Mouse (Mus musculus) gastrocnemius, postnatal 36 days (tissue): ENCODE data around the gene Hist1h4j. TPM values are rescaled to one million over a fixed set of nuclear protein-coding genes. Genes with fewer than 3 reads are reported as not detected.
"Not testable (repeated sequence)": the region's sequence is repeated elsewhere in the genome, so short reads cannot be mapped to it uniquely, and the experiment has no call there.

Experiments
- DNase-seq, 2 experiments: peaks; one replicate each; pipeline ENCODE4 v3.0.0; 2022
- intact Hi-C: fragments of 180-260 bp; cut with DNase I; formaldehyde crosslinking; loops from one replicate; pipeline ENCODE4 v1.15.1; 2025
- long read RNA-seq, 2 experiments: library from polyadenylated mRNA; stranded (forward); transcript quantifications; one replicate each; pipeline ENCODE4 v2.0.0; 2021
- total RNA-seq, 2 experiments: library from RNA; stranded (reverse); gene quantifications; 2 replicates each; pipeline ENCODE4 v1.2.3; 2021

The Hist1h4j gene
- 1 to 10 TPM; 2.0 to 3.2 TPM for total RNA-seq
- long read RNA-seq, experiment 1: 0 reads
- long read RNA-seq, experiment 2: 0 reads

DNA sequence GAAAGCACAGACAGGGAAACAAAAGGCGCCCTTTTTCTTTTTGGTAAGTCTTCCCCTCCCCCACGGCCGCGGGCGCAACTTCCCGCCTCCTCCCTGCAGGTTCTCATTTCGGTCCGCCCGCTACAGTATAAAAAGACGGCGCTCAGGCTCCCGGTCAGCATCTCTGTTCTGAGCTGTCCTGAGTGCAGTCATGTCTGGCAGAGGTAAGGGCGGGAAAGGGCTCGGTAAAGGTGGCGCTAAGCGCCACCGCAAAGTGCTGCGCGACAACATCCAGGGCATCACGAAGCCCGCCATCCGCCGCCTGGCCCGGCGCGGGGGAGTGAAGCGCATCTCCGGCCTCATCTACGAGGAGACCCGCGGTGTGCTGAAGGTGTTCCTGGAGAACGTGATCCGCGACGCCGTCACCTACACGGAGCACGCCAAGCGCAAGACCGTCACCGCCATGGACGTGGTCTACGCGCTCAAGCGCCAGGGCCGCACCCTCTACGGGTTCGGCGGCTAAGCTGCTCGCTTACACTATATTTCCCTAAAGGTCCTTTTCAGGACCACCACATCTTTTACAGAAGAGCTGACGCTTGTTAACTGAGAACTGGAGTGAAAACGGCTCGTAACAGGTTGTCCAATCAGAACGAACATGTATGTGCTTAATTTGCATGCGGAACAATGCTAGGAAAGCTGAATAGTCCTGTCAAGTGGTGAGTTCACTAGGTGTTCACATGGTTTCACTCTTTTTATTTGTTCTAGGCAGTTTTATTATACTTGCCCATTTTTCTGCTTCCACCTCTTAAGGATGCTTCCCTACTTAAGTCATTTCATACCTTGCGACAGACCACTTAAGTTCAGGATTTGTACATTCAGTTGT lies at the start of gene Hist1h4j:
Gene Hist1h4j, plus strand, starts transcription at position 159 of the 862 bp plus-strand sequence.
- peak in 1 of 2 experiments; percentile 39 for DNase-seq
- intact Hi-C loops: loop anchor here (2.0 to 10.0 kb wide), 3 partner anchors 16 to 1950 kb away; partner anchors contain the start of genes Hist1h2ac, Hist1h2bc and Hist1h4k

DNA sequence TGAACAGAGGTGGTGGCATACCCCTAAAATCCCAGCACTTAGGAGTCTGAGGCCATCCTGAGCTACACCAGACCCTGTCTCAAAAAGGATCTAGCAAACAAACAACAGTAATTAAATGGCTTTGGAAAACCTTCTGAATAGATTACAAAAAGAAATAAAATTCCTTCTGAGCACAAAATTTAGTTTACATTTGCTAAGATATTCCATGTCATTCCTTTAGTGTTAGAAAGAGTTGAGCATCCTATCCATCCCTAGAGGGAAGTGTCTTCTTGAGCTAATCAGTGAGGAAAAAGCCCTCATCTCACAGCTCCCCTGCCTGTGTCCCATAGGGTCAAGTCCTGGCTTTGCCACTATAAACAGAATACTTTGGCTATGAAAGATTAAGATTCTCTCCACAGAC lies 37.1 kb upstream of the Hist1h4j start, which contains the start of gene Olfr1359:
Gene Olfr1359, plus strand, starts transcription at position 301 of the 400 bp plus-strand sequence.
- no peak for DNase-seq
- intact Hi-C loops: no loop called here

DNA sequence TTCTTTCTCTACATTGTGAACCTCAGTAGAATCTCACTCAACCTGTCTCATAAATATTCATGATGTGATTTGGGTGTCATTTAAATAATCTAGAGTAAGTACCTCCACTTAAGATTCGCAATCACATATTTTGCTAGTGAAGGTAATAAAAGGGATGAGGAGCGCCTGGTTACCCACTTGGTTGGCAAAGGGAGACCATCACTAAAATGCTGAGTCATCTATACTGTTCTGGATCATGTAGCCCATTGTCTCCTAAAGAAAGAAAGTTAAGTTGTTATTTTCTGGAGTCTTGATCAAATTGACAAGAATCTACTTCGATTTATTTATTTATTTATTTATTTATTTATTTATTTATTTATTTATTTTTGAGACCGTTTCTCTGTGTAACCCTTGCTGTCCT lies 28.2 kb upstream of the Hist1h4j start:
- intact Hi-C loops: no loop called here
- no peak for DNase-seq

DNA sequence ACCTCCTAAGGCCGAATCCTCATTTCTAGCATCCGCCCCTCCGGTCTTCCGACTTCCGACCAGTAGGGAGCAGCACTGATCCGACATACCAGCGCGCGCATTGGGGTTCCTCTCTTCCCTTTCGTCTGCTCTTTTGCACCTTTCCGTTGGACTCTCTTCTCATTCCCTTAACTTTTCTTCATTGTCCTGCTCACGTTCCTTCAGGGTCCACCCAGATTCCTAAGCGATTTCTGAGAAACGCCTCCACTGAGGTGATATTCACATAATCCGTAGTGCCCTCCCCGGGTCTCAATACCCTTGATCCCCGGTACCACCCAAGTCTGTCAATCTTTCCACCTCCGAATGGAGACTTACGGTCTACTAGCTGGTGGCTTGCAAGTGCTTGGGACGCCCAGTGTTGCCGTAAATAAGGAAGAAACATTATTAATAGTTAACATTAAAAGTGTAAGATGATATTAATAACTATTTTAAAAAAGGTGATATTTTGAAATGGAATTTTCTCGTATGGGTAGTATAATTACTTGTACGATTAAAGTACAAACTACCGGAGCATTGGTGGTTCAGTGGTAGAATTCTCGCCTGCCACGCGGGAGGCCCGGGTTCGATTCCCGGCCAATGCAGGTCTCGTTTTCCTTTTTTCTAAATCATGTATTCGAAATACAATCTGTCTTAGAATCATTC lies 24.7 kb upstream of the Hist1h4j start:
- peak; percentile 78 to 82 for DNase-seq
- intact Hi-C loops: loop anchor here (5.0 to 10.0 kb wide), 6 partner anchors 75 to 1875 kb away; partner anchors contain the start of genes Abt1, Hist1h1b, Hist1h2an and Hist1h2bp

DNA sequence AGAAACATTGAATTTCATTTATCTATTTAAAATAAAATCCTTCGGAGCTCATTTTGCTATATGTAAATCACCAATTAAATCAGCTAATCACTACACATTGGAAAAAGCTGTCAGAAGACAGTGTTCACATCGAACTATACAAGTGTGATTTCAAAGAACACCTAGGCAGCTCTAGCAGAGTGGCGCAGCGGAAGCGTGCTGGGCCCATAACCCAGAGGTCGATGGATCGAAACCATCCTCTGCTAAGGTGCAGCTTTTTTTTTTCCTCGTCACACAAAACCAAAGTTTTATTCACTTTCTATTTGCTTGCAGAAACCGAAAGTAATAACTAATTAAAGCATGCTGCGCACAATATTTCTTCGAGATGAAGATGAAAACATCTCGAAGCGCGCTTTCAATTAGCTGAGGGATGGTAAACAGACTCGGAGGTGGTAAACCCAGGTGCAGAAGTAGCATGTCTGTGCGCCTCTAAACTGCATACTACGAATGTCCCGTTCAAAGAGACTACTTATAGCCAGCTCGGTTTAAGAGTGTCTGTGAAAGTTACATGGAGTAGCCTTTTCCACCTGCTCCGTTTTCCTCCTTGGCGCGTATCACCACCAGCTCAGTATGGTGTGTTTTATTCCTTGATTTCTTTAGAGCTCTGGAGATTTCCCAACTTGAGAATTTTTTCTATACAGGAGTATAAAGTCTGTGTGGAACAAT lies 23.9 kb upstream of the Hist1h4j start:
- peak; percentile 54 to 58 for DNase-seq
- intact Hi-C loops: loop anchor here (5.0 to 10.0 kb wide), 6 partner anchors 74 to 1874 kb away; partner anchors contain the start of genes Abt1, Hist1h1b, Hist1h2an and Hist1h2bp

DNA sequence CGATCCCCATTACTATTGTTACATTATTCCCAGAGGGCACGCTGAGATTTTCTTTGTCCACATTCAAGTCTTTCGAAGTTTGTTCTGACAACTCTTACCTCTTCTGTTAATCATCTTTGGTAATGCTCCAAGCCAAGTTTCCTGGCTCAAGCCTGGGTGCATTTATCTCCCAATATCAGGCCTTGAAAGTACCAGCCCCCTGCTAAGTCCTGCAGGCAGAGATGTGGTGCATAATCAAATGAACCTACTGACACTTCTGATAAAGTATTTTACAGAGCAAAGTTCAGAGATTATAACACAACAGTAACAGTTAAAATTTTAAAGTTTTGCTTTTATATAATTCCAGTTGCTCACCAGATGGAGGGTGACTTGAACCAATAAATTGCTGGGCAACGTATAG lies 23.2 kb upstream of the Hist1h4j start:
- DNase-seq: no peak
- intact Hi-C loops: loop anchor here (5.0 to 10.0 kb wide), 6 partner anchors 73 to 1873 kb away; partner anchors contain the start of genes Abt1, Hist1h1b, Hist1h2an and Hist1h2bp

DNA sequence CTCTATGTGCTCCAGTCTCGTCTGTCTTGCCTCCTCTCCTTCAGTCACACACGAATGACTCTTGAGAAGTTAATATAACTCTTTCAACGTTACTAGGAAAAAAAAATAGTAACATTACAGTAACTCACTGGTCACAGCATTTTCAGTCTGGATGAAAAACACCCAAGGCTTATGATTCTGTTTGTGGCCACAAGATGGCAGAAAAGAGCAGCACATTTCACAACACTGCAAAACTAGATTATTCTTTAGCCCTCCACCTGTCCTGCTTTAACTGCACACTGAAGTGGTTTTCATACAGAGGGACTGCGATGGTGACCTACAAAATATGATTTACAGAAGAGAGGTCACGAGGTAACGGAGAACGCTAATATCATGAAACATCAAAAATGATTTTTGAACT lies 20.1 kb upstream of the Hist1h4j start:
- intact Hi-C loops: loop anchor here (5.0 to 10.0 kb wide), 6 partner anchors 70 to 1870 kb away; partner anchors contain the start of genes Abt1, Hist1h1b, Hist1h2an and Hist1h2bp
- peak in 1 of 2 experiments; percentile 21 for DNase-seq

DNA sequence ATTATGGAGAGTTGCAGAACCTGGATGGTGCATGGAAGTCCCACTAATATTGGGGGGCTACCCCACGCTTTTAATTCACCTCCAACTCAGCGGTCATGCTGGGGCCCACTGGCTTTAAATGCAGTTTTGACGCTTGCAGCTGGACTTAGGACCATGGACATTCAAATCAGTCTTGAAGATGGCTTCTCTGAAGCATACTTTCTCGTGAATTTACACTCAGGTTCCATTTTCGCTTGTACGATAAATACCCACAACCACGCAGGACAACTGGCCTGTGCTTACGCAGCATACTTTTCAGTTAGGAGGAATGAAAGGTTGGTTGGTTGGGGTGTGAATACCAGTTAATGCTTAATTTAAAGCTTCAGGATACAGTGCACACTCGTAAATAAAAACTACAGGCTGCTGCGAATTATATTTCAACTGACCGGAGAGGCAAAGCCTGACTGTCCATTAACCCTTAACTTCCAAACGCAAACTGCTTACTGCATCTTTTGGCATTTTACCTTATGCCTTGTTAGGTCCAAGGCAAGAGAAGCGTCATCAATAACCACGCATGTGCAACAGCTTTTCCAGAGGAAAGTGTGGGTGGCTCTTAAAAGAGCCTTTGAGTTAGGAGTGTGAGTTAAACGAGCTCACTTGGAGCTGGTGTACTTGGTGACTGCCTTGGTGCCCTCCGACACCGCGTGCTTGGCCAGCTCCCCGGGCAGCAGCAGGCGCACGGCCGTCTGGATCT lies 19.6 kb upstream of the Hist1h4j start:
- DNase-seq: no peak
- intact Hi-C loops: loop anchor here (10.0 kb wide), 4 partner anchors 70 to 1870 kb away; partner anchors contain the start of genes Abt1, Hist1h1b, Hist1h2an and Hist1h2bp

DNA sequence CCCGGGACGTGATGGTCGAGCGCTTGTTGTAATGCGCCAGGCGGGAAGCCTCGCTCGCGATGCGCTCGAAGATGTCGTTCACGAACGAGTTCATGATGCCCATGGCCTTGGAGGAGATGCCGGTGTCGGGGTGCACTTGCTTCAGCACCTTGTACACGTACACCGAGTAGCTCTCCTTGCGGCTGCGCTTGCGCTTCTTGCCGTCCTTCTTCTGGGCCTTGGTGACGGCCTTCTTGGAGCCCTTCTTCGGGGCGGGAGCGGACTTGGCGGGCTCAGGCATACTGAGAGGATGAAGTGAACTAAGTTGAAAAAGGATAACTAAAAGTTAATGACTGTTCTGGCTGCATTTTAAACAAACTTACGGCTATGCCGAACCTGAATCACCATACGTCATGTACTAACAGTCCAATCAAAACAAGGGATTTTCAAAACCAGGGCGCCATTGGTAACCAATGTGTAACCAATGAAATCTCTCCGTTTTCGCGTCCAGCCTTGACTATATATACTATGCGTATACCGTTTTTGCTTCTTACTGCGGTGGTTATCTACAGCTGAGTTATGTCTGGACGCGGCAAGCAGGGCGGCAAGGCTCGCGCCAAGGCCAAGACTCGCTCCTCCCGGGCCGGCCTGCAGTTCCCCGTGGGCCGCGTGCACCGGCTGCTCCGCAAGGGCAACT lies 18.9 kb upstream of the Hist1h4j start, which contains the start of the genes Hist1h2bl and Hist1h2ai:
Gene Hist1h2bl, minus strand, starts transcription at position 280 of the 676 bp plus-strand sequence.
Gene Hist1h2ai, plus strand, starts transcription at position 559 of the 676 bp plus-strand sequence.
- peak; percentile 44 to 45 for DNase-seq
- intact Hi-C loops: loop anchor here (10.0 kb wide), 4 partner anchors 69 to 1869 kb away; partner anchors contain the start of genes Abt1, Hist1h1b, Hist1h2an and Hist1h2bp

DNA sequence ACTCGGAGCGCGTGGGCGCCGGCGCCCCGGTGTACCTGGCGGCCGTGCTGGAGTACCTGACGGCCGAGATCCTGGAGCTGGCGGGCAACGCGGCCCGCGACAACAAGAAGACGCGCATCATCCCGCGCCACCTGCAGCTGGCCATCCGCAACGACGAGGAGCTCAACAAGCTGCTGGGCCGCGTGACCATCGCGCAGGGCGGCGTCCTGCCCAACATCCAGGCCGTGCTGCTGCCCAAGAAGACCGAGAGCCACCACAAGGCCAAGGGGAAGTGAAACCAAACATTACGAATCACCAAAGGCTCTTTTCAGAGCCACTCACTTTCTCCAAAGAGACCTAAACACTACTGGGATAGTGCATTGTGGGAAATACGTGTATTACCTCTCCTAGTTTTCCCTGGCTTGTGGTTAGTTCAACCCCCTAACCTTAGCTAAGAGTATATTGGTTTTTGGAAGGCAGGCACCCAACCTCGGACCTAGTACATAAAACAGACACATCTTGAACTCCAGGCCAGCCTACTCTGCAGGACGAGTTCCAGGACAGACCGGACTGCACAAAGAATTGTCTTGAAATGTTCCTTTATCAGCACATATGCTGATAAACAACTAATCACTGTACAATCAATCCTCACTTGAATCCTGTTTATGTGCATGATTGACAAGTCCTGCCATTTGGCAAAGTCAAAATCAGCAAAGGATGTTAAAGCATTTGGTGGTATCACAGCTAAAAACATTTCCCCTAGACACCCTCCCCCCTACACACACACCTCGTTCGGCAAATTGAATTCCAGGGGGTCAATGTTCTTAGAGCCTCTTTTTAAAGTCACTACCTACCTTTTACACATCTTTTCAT lies 18.1 kb upstream of the Hist1h4j start:
- DNase-seq: not testable (repeated sequence)
- intact Hi-C loops: loop anchor here (10.0 kb wide), 4 partner anchors 68 to 1868 kb away; partner anchors contain the start of genes Abt1, Hist1h1b, Hist1h2an and Hist1h2bp

DNA sequence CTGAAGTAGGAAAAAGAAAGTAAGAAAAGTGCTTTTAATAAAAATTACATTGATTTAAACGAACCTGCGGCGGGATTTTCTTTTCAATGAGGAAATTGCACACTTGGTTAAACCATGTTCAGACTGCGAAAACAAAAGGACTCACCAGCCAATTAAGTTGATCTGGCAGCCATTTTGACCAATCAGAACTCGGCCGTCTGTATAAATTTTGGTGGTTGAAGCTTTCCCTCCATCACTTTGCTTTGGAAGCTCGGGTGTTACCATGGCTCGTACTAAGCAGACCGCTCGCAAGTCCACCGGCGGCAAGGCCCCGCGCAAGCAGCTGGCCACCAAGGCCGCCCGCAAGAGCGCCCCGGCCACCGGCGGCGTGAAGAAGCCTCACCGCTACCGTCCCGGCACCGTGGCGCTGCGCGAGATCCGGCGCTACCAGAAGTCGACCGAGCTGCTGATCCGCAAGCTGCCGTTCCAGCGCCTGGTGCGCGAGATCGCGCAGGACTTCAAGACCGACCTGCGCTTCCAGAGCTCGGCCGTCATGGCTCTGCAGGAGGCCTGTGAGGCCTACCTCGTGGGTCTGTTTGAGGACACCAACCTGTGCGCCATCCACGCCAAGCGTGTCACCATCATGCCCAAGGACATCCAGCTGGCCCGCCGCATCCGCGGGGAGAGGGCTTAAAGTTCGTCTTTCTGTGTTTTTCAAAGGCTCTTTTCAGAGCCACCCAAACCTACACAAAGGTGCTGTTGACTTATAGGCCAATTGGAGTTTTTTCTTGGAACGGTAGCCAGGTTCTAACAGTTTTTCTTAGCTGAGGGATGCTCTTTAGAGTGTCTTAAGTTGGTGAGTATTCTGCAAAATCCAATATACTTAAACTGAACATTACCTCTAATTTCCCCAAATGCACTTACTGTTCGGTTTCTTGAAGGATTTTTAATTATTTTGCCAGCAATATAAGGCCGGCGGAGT lies 17.2 kb upstream of the Hist1h4j start, which contains the start of gene Hist1h3h:
Gene Hist1h3h, plus strand, starts transcription at position 263 of the 961 bp plus-strand sequence.
- peak; percentile 37 to 41 for DNase-seq
- intact Hi-C loops: loop anchor here (10.0 kb wide), 4 partner anchors 67 to 1867 kb away; partner anchors contain the start of genes Abt1, Hist1h1b, Hist1h2an and Hist1h2bp

DNA sequence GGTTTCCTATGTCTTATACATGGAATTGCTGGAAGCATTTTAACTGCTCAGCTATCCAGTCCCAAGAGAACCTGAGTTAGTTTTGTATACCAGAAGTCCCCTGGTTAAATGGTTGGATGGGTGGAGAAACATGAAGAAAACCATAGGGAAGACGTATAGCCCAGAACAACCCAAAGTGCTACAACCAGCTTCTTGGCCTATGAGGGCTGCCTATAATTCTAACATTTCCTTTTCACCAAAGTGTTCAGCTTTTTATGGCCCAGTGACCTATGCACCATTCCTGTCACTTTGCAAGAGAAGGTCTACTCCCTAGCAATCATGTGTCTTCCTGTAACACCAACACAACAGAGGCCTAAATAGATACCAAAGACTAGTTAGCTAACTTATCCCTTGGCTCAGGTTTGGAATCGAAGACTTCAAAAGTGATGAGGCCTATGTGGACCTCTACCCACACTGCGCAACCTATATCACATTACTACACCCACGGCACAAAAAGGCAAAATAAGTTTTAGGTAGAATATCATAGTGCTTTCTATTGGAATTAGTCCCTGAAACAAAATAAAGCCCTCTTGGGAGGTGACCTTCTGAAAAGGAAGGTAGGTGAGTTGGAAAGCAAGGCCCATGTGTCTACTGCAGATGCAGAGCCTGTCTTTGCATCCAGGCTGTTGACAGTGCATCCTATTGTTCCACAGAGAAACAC lies 16.3 kb upstream of the Hist1h4j start:
- DNase-seq: no peak
- intact Hi-C loops: loop anchor here (10.0 kb wide), 4 partner anchors 66 to 1866 kb away; partner anchors contain the start of genes Abt1, Hist1h1b, Hist1h2an and Hist1h2bp

DNA sequence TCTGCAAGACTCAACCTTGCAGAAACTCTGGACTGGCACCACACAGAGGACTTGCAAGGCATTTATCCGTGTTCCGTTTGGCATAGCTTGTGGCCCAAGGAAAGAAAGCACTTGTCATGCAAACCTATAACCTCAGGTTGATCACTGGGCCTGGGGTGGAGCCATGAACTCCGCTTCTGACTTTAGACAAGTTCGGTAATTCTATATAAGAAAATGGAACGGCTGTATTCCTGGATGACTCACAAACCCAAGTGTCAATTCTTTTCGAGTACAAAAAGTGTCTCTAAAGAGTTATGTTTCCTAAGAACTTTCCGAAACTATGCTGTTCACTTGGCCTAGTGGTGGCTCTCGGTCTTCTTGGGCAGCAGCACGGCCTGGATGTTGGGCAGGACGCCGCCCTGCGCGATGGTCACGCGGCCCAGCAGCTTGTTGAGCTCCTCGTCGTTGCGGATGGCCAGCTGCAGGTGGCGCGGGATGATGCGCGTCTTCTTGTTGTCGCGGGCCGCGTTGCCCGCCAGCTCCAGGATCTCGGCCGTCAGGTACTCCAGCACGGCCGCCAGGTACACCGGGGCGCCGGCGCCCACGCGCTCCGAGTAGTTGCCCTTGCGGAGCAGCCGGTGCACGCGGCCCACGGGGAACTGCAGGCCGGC lies 13.6 kb upstream of the Hist1h4j start:
- intact Hi-C loops, DNase-seq: not testable (repeated sequence)

DNA sequence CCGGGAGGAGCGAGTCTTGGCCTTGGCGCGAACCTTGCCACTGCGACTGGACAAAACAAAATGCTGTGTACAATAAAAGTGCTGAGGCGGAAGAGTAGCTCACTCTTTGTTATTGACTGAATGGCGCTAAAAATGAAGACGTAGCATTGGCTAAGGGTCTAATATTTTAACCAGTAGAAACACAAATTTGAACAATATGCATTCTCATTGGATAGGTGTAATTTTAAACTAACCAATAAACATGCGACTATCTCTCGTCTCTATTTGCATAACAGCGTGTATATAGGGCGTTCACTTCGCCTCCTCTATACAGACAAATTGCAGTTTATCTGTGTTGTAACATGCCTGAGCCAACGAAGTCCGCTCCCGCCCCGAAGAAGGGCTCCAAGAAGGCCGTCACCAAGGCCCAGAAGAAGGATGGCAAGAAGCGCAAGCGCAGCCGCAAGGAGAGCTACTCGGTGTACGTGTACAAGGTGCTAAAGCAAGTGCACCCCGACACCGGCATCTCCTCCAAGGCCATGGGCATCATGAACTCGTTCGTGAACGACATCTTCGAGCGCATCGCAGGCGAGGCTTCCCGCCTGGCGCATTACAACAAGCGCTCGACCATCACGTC lies 13.0 kb upstream of the Hist1h4j start, which contains the start of gene Hist1h2bm:
Gene Hist1h2bm, plus strand, starts transcription at position 288 of the 616 bp plus-strand sequence.
- peak in 1 of 2 experiments; percentile 40 for DNase-seq
- intact Hi-C loops: not testable (repeated sequence)
